Mouse (Mus musculus): ENCODE measurements around the gene Clcn1.

DNA sequence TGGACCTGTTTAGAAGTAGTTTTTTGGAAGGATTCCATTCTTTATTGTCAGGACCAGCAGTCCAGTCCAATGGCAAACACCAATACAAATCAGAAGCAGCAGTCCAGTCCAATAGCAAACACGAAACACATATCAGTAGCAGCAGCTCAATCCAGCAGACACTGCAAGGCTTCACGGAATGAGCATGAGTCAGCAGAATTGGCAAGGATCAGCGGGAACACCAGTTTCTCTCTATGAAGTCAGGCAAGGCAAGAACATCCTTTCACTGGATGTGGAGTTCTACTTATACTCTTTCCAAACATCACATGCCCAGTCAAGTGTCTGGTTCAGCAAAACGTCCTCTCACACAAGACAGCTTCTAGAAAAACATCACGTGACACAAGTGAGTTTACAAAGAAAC is 53.5 kb downstream of the Clcn1 start:
- no peak for TF ChIP-seq POLR2A (IDR thresholded peaks at IDR 0.05; ENCODE audit: control insufficient read depth, extremely low read depth, insufficient read depth, low read length, poor library complexity)
- TF ChIP-seq CTCF (IDR thresholded peaks at IDR 0.05; ENCODE audit: borderline replicate concordance, control insufficient read depth, extremely low read depth, insufficient read depth, low read length, poor library complexity) = no peak

All from thymus, adult 2 months (tissue).